Mouse (Mus musculus) ES-Bruce4 (cell line): ENCODE measurements around the gene Cer1.

Experiments
- EP300 ChIP-seq: IDR thresholded peaks from 2 replicates; pipeline ENCODE4 v1.6.1; 2011; ENCODE audit warnings: low read depth, low read length; ENCODE audit not compliant: insufficient read depth
- POLR2A ChIP-seq: IDR thresholded peaks from one replicate; pipeline ENCODE4 v1.8.1; 2011; ENCODE audit warnings: low read length; ENCODE audit not compliant: insufficient read depth

GRCm38 (mm10) chr4:82876656-82877055 is 8.3 kb downstream of the Cer1 start:
- TF ChIP-seq EP300: no peak
- TF ChIP-seq POLR2A: no peak
